Mouse (Mus musculus) mouse embryonic stem cell (cell line): ENCODE measurements around the gene Abcg1.

Source experiments
- in situ Hi-C, 2 experiments: fragments of 300-500 bp; cut with MboI; formaldehyde crosslinking; loops; 1 replicate in 1 of 2; 3 replicates in 1 of 2; pipeline ENCODE4 v1.14.3; 2019 to 2020; ENCODE audit warnings: low sequenced_read_pairs in 2 of 2, low pct_unique_long_range_greater_than_20kb in 1 of 2, mixed read lengths in 1 of 2; ENCODE audit not compliant: unreplicated experiment in 1 of 2

Abcg1 gene

DNA sequence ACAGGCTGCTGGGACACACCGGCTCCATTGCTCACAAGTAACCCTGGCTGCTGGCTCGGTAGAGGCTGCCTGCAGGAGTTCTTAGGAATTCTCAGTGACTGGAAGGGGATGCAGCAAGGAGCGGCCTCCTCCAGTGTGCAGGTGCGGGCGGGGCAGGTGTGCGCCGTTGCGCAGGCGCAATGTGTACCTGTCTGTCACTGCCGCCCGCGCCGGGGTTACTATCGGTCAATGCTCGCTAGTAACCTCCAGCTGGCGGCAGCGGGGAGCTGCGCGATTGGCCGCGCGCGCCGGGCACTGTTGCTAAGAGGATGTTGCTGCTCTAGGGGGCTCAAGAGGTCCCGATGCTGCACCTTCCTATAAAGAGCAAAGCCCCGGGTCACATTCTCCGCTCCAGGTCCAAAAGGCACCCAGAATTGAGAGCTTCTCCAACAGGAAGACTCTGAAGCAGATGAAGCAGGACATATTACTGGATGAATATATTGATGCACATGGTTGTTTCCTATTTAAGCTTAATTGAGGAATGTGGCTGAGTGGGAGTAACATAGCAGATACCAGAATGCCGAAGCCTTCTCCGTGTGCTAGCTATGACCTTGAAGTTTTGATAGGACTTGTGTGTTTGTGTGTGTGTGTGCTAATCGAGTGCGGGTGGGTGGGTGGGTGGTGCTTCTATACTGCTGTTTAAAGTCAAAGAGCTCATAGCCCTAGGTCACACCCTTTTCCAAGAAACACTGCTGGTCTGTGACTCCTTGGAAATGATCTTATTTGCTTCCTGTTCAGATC lies 16.0 kb downstream of the Abcg1 start:
- in situ Hi-C loops = no loop called here

- in situ Hi-C loops = no loop called here
Measured at GRCm38 (mm10) chr17:31074053-31074590, 16.6 kb downstream of the Abcg1 start.

GRCm38 (mm10) chr17:31074666-31075065 lies 17.2 kb downstream of the Abcg1 start:
- in situ Hi-C loops = no loop called here

DNA sequence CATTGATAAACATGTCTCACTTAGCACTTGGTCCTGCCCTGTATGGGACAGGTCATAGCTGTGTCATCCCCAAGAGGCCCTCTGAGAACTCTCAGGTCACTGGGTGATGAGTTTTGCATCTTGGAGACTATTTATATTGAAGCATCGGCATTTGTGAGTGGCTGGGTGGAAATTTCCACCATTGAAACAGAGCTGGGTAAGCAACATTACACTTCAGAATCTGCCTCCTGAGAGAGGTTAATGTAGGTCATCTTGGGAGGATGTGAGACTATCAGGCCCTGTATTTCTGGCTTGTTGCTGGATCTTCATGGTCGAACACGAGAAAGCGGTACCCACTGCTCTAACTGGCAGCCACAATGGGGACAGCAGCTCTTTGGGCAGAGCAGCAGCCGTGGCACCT lies 18.0 kb downstream of the Abcg1 start:
- in situ Hi-C loops = no loop called here

DNA sequence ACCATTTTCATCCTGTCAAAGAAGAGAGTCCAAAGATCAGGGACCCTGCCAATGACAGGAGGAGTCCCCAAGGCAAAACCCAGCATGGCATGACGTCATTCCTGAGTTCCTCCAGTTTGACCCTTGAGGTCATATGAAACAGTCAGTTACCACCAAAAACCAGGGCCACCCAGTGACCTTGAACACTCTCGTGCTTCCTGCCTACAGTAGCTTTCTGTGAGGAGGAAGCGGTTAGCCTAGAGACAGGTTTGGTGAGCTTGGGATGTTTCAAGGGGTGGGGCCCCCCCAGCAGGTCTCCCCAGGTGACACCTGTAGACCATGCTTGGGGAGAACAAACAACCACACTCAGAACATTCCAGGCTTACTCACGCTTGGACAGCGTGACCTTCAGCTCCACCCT lies 20.1 kb downstream of the Abcg1 start:
- in situ Hi-C loops = no loop called here

- in situ Hi-C loops = no loop called here
Measured at GRCm38 (mm10) chr17:31078581-31078980, 21.1 kb downstream of the Abcg1 start.

DNA sequence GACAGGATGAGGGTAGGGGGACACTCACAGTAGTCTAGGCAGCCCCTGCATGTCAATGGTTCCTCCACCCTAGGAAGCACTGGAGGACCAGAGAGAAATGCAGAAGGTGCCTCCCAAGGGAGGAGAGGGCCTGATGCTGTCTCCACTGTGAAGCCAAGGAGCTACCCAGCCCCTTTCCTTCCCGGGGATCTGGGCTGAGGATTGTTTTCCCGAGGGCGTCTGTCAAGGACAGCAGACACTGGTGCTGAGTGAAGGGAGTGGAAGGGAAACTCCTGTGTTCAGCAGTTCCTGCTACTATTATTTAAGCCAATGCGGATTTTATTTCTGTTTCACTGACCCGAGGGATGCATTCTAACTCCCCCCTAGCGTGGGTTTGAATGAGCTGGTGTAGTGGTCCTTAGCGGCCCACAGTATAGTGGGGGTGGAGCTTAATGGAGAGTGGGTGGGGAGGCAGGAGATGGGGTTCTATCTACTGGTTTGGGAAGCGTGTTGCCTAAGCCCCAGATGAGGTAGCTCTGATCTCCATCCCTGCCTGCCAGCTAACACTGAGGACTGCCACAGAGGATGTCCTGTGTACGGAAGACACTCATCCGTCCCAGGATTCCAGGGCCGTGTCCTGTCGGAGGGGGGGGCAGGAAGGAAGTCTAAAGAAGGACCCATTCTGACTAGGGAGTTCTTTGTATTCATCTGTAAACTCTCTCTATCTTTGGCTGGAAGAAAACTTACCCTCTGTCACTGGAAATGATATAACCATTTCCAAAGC lies 21.8 kb downstream of the Abcg1 start:
- in situ Hi-C loops = no loop called here

DNA sequence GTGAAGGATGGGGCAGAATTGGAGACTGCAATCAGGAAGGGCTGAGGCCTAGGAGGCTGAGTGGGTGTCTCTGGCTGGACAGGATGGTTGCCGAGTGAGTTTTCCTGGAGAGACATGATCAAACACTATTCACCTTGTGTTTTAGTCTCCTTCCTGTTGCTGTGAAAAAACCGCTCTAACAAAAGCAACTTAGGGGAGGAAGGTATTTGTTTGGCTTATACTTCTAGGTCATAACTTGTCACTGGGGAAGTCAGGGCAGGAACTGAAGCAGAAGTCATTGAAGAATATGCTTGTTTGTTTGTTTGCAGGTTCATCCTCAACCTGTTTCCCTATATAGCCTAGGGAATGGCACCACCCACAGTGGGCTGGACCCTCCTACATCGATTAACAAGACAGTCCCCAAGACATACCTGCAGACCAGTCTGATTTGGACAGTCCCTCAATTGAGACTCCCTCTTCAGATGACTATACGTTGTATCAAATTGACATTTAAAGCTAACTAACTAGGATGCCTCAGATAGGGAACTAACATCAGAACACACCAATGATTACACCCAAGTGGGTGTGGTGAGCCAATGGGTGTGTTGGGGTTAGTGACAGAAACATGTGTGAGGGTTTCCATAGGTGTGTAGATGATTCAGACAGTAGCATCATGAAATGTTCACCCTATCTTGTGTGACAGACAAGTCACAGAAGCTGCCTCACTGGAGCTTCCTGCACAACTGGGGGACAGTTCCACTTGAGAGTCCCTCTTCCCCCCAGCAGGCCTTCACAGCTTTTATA lies 25.0 kb downstream of the Abcg1 start:
- in situ Hi-C loops = no loop called here

- in situ Hi-C loops = no loop called here
Measured at GRCm38 (mm10) chr17:31085519-31085918, 28.0 kb downstream of the Abcg1 start.

DNA sequence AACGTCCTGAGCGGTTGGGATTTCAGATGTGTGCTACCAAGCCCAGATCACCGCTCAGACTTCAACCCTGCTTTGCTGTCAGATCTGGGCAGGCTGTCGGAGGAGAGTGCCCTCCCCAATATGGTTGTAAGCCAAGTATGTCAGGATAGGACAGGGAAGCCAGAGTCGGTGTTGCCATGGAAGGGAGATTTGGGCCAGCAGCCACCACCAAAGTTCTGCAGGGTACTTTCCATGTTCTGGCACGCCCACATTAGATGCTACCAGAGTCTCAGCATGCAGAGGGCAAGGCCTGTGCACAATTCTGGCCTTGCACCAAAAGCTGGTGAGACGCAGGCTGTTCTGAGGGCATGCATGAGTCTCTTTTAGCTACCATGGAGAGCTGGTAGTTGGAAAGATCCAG lies 28.7 kb downstream of the Abcg1 start:
- in situ Hi-C loops = no loop called here

DNA sequence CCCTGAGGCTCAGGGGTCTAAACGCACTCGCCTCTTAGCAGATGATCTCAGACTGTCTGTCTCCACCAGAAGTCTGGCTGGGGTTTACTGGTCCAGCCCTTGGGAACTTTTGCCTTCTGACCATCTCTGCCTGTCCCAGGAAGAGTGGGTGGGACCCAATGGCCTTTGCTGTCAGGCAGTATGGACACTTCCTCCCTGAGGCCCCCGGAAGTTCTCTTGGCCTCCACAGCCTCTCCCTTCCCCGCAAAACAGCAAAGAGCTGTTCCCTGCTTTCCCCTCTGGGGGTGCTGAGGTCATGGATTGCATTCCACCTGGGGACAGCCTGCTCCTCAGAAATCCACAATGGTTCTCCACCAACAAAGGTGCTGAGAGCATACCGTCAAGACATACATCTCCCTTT lies 31.2 kb downstream of the Abcg1 start:
- in situ Hi-C loops = no loop called here

GRCm38 (mm10) chr17:31089848-31090247 lies 32.4 kb downstream of the Abcg1 start:
- in situ Hi-C loops = no loop called here

GRCm38 (mm10) chr17:31091023-31091735 lies 33.7 kb downstream of the Abcg1 start:
- in situ Hi-C loops = no loop called here

DNA sequence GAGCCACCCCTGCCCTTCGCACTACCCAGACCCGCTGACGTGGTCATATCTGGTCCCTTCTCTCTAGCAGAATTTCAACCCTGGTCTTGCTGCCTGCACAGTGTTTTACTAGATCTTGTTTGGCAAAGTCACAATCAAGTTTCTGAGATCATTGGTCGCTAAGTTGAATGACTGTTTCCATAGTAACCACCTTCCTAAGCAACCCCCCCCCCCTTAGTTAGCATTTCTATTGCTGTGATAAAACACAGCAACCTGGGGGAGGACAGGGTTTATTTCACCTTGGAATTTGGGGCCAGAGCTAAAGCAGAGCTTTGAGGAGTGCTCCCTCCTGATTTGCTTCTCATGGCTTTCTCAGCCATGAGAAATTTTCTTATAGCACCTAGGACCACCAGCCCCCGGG lies 37.3 kb downstream of the Abcg1 start:
- in situ Hi-C loops = no loop called here

- in situ Hi-C loops = no loop called here
Measured at GRCm38 (mm10) chr17:31095570-31095969, 38.1 kb downstream of the Abcg1 start.

DNA sequence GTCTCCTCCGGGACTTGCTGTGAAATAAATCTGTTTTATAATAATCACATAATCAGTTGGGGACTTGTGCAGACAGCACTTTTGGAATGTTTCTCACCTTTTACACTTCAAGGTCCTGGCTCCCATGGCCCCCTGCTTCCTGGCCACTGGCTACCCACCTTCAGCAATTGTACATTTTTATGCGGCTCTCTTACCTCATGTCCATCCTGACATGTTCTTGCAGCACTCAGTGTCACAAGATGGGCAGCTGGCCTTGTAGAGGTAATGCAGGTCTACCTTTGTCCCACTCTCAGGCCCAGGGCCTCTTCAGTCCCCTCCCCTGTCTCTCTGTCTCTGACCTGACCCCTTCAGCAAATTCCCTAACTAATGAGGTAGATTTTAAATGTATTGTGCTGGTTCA lies 39.4 kb downstream of the Abcg1 start:
- in situ Hi-C loops = no loop called here

- in situ Hi-C loops = no loop called here
Measured at GRCm38 (mm10) chr17:31098788-31099187, 41.3 kb downstream of the Abcg1 start.

DNA sequence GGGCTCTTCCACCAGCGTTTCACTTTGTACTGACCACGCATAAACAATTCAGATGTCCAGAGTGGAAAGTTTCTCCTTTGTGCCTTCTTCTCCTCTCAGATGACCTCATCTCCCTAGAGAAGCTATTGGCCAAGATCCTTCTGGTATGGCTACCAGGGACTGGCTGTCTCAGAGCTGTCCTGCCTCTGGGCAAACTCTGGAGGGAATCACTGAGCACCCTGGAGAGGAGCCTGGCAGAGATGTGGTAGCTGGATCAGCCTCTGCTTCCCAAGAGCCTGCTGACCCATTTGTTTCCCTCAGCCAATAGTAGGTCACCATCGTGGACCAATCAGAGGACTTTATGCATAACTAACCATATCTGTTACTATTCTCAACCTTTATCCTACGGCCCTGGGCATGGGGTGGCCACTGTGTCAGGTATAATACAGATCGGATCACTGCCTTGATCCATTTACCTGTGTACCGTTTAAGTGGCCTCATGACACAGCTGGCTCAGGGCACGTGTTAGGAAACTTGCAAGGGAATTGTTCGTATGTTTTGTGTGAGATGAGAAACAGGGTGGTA lies 45.6 kb downstream of the Abcg1 start:
- in situ Hi-C loops = no loop called here
